Mouse (Mus musculus) adrenal gland, postnatal 10 days (tissue): ENCODE measurements around the gene Slc6a16. TPM values are rescaled to one million over a fixed set of nuclear protein-coding genes. Genes with fewer than 3 reads are reported as not detected.
A peak's percentile ranks its signal among the peaks of the same experiment; 100 is the strongest.

Source experiments
- DNase-seq: peaks from one replicate; pipeline ENCODE4 v3.0.0; 2021; ENCODE audit warnings: mixed read lengths
- long read RNA-seq, 2 experiments: library from polyadenylated mRNA; stranded (forward); transcript quantifications; one replicate each; pipeline ENCODE4 v2.0.0; 2021
- total RNA-seq, 2 experiments: library from RNA; stranded (reverse); gene quantifications; 2 replicates each; pipeline ENCODE4 v1.2.3; 2021

Slc6a16 gene
- under 1 TPM in 1 of 2 experiments, not detected in 1; 0.12 TPM for total RNA-seq
- long read RNA-seq, experiment 1 = 0 reads
- long read RNA-seq, experiment 2, partial matches to known transcripts = 0 of 1 reads
- long read RNA-seq, experiment 2, other reads (novel, unspliced or antisense) = 1 of 1 reads

DNA sequence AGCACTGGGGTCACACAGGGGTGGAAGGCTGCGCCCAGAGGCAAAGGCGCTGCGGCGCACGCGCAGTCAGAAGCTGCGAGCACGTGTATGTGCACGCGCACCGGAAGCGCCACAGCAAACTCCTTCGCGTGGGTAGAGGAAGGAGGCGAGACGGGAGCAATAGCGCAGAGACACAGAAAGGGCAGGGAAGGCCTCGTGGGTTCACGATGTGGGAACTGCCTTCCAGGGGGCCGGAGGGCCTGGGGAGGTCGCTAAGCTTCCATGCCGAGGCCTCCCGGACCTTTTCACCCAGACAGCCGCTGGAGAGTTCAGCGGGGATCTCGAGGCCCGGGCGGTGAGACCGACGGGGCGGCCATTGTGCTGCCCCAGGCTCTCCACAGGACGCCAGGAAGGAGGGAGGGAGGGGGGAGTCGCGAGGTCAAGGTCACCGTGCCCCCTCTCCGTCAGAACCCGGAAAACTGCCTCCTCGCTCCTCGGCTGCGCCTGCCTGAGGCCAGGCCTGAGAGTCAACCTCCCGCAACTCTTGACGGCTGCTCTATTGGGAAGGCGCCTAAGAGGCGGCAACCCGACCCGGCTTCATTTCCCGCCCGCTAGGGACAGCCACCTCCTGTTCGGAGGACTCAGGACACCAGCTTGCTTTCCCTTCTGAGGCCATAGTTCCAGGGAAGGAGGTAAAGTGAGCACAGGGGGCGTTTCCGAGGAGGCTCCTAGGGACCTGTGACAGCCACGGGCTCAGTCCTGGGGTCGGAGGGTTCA is at the start of gene Slc6a16:
Gene Slc6a16, plus strand, starts transcription at position 453 of the 756 bp plus-strand sequence.
- peak; percentile 47 for DNase-seq

DNA sequence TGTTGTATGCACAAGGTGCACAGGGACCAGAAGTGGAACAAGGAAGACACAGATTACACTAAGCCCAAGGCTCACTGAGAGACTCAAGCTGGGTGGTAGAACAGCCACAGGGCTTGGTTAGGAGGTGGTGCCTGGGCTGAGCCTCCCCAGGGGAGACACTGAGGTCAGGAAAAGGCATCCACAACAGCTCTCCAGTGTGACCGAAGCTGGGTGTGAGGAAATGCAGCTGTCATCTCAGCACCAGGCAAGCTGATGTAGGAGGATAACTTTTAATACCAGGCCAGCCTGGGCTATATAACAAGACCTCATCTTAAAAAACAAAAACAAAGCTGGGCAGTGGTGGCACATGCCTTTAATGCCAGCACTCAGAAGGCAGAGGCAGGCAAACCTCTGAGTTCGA is 49.7 kb upstream of the Slc6a16 start:
- DNase-seq = no peak

DNA sequence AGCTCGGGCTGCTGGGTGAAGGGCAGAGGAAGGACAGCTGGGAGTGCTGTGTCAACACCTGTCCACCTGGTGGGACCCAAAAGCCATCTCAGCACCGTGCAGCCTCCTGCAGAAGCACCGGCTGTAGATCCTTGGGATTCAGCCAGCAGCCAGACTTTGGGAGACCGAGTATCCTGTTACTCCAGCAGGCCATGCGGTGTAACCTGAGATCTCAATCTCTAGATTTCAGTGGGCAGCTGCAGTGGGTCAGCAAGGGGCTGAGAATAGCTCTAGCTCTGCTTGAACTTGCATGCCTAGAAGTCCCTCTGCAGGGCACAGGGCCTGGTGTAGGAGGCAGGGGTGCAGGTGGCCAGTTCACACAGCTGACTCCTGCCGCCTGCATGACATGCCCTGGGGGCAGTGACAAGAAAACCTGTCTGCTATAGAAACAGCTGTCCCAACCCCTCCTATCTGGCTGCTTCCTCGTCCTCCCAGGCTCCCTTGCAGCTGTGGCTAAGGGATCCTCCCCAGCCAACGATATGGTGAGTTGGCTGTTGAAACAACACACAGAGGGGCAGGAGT is 49.0 kb upstream of the Slc6a16 start:
- no peak for DNase-seq

DNA sequence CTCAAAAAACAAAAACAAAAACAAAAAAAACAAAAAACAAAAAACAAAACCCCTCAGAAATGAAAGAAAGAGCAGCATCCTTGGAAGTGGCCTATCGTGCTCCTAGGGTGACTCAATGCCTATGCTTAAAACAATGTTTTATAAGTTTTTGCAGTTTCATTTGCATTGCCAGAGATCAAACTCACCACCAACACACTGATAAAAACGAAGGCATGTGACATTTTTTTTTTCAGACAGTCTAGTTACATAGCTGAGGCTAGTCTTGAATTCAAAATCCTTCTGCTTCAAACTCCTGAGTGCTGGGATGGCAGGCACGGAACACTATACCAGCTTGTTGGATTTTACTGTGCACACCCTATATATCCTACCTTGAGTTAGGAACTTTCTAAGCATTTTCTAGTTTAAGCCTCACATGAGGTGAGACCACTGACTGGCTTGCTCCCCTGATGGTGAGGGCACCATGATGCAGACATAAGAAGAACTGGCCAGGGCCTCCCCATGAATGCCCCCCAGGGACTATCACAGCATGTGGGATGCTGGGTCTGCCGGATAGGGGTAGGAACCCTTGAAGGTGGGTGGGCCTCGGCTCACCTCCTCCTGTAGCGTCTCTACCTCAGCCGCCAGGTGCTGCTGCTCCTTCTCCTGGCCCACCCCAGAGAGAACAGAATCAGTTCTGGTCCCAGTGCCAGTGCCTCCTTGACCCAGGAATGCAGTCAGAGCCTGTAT is 48.1 kb upstream of the Slc6a16 start:
- no peak for DNase-seq

DNA sequence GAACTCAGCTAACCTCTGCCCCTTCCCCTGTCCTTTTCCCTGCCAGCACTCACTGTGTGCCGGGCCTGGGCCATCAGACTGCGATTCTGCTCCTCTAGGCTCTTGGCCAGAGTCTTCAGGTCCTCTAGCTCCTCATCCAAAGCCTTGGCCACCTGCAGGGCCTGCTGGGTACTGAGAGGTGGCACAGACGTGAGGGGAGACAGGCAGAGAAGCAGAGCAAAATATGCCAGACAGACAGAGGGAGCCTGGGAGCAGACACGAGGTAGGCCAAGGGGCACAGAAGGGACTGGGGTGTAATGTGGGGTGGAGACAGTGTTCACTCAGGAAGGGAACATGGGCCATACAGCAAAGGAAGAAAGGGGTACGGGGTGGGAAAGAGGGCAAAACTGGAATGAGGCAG is 47.5 kb upstream of the Slc6a16 start:
- no peak for DNase-seq

DNA sequence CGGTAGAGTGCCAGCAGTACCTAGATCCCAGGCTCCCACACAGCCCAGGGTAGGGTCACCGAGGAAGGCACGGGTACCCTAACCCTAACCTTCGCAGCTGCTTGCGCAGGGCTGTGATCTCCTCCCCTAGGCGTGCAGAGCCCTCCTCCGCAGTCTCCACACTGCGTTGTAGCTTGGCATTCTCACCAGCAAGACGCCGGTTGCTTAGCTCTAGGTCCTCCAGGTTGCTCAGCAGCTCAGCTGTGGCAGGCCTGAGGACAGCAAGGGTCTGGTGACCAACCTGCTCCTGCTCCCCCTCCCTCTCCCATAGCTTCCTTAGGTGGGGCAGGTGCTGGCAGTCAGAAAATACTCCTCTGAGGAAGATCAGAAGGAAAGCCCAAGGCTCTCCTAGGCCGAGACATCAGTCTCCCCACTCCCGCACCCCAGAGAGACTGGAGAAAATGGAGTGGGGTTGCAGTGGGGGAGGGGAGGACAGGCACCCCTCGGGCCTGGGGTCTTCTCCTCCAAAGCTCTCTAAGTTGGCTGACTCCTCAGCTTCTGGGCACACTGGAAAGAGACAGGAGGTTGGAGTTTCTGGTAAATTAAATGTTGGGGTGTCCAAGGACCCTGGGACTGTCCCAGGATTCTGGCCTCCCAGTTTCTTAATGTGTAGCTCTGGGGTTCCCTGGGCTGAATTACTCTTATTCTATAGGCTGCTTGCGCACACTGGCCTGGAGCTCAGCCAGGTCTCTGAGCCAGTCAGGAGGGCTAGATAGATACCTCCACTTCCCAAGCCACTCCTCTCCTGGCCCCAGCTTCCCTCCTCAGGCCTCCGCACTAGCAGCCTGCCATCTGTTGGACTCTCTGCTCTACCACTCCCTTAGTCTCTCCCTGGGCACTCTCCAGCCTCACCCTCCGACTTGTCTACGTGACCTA is 46.8 kb upstream of the Slc6a16 start:
- DNase-seq = no peak

DNA sequence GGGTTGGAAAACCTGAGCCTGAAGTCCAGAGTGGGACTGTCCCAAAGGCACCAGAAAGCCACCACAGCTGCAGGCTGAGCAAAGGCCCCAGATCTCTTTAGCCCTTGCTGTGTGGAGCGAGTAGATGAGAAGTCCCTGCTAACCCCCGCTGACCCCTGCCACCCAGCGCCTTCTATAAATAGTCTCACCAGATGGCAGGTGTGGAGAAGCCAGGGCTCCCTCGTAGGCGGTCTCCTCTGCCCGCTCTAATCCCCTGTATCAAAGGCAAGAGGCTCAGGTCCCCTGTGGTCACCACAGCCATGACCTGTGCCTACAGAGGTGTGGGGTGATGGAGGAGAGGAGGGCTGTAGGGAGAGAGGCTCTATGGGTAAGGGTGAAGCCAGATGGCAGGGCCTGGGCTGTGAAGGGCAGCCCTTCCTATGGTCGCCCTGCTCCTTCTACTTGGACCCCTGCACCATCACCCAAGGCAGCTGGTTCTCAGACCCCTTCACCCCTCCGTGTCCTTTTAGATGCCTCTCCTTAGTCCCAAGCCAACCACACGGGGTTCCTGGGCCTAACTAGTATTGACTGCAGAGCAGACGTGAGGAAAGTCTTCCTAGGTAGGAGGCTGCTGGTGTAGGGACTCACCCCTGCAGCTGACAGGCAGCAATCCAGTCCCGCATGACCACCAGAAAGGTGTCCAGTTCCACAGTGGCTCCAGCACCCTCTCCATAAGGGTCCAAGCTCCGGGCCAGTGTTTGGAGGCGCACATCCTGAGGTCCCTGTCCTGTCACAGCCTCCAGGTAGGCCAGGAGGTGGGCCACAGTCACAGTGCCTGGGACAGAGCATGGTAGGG is 45.3 kb upstream of the Slc6a16 start:
- no peak for DNase-seq

DNA sequence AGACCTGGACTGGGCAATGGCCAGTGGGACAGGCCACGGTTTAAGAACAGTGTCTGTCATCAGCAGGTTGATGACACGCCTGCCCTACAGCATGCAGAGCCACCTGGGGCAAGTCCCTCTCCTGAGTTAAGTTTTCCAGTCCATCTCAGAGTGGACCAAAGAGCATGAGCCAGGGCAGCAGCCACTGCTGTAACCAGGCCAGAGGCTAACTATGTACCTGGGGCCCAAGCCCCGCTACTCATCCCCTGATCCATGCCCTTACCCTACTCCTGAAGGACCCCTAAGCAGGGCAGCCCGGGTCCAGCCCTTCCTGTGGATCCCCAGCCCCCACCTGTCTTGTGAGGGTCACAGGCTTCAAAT is 44.7 kb upstream of the Slc6a16 start:
- no peak for DNase-seq

DNA sequence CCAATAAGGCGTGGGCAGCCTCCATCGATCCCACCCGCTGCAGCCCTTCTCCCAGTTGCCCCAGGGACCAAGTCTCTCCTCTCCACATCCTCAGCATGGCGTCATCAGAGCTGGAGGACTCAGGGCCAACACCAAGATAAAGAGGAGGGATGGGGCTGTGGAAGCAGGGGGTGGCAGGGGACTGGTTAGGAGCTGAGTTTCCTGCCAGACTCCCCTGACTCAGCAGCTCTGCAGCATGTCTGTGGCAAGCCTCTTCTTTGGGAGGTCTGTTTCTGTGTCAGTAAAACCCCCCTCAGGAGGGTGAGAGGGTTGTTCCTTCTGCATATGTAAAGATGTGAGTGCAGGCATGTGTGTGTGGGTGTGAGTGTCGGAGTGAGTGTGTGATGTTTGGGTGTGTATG is 43.9 kb upstream of the Slc6a16 start:
- DNase-seq = no peak

DNA sequence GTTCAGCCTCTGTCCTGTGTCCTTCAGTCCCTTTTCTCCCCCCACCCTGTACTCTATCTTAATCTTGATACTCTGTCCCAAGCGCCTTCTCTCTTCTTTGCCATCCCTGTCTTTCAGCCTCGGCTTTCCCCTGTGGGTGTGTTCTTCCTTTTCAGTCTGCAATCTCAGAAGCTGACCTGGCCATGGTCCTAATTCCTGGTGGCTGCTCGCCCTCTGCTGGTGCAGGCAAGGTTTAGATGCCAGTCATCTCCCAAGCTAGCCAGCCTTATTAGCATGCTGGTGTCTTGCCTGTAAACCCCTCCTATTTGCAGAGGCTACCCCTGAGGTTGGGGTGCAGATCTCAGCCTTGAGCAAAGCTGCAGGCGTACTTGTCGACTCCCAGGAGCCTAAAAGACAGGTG is 42.5 kb upstream of the Slc6a16 start:
- peak; percentile 84 for DNase-seq

DNA sequence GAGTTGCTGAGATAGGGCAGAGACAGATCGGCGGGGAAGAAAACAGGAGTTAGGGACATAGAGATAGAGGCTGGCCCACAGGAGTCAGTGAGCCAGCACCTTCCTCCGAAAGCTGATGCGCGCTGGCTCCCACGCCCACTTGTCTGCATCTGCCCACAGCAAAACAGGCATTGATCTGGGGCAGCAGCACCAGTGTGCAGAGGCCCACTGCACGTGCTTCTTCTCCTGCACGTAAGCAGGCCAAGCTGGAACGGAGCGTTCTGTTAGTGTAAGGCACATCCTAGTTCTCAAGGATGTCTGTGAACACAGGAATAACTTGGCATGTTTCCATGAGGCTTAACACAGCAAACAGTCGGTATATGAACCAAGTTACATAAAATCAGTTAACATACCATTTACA is 41.9 kb upstream of the Slc6a16 start:
- no peak for DNase-seq

DNA sequence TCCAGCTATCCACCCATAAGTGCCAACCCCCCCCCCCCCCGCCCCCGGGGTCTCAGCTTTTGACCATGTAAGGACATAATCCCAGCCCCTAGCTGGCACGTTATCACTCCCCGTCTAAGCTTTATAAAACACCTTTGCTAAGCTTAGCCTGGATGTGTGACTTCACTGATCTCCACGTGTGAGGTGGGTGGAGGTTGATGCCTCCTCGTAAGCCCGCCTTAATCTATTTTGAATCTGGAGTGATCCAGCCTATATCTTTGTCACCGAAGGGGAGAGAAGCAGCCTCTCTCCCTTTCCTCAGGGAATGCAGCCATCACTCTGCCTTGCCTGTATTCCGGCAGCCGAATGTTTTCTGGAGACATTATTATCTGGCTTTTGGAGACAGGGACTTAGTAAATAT is 38.2 kb upstream of the Slc6a16 start:
- DNase-seq = no peak

DNA sequence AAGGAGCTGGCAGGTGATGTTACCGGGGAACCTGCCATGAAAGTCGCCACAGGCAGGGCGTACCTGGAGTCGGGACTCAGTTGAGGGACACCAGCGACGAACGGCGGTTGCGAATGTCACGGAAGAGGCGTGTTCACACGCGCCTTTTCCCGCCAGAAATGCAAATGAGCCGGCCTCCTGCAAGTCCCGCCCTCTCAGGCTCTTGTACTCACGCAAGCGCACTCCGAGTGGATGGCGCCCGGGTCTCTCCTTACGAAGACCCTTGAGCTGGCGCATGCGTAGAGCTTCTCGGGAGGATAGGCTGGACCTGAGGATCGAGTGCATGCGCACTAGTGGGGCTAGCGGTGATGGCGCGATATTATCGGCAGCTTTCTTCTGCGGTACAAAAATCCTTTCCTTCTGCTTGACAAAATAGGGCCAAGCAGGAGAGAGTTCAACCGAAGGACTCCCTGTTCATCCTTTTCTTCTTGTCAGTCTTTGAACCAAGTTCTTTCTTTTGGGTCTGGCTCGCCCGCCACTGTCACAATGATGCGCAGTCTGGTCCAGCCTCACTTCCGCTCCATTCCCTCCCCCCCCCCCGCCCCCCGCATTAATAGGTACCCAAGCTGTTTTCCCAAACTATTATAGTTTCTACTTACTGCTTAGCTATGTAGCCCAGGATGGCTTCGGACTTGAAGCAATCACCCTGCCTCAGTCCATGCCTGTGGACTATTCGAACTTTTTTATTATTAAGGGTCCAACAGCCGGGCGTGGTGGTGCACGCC is 36.3 kb upstream of the Slc6a16 start, which contains the start of gene Ccdc155:
Gene Ccdc155, minus strand, starts transcription at position 513 of the 764 bp plus-strand sequence.
- DNase-seq = peak; percentile 87

DNA sequence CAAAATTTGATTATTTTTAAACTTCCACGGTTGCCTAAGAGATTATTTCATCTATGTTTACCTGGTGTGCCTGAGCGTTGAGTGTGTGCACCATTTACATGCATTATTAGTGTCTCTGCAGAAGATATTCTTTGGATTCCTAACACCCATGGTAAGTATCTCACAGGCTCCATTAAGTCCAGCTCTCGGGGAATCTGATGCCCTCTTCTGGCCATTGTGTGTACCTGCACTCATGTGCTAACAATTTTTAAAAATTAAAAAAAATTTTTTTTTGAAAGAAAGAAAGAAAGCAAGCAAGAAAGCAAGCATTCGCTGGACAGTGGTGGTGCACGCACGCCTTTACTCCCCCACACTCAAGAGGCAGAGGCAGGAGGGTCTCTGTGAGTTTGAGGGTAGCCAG is 32.6 kb upstream of the Slc6a16 start:
- DNase-seq = no peak

DNA sequence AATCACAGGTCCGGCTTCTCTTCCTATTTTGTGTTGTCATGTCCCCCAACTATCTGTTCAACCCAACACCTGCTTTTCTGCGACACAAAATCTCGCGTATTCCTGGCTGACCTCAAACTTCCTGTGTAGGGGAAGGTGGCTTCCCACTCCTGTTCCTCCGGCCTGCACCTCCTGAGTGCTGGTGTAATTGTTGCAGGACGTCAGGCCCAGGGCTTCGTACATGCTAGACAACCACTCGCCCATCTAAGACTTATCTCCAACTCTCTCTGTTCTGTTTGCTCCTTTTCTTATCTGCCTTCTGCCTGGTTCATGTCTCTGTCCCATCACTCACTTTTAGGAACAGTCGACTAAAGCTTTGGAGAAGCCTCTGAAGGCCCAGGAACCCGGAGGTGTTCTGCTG is 29.8 kb upstream of the Slc6a16 start:
- DNase-seq = no peak

DNA sequence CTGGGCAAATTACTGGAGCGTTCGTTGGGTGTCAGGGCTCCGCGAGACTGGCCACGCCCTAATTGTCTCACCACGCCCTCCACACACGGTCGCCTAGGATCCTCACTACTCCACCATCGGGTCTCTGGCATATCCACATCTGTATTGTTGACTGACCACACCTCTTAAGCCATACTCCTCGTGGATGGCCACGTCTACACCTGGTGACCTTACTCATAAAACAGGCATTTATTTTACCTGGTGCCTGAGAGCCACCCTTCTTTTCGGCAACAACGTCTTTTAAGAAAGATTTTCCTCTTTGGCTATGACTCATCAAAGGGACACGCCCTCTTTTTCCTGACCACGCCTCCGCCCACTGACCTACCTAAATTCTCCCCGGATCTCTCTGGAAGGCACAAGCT is 29.0 kb upstream of the Slc6a16 start, which contains the start of gene Dkkl1:
Gene Dkkl1, minus strand, starts transcription at position 297 of the 401 bp plus-strand sequence.
- no peak for DNase-seq

DNA sequence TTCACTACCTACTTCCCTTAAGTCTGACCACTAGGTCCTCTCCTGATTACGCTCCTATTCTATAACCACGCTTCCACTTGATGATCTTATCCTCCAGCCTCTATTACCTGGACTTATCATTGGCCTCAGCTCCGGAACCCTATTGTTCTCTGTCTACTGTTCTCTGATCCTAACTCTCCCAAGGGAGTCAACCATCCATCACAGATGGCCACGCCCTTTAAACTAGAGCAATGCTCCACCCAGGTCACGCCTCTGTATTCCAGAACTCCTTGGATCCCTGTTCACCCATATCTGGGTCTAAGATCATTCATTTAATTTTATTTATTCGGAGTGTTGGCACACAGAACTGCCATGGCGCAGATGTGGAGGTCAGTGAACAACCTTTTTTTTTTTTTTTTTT is 28.5 kb upstream of the Slc6a16 start:
- no peak for DNase-seq

DNA sequence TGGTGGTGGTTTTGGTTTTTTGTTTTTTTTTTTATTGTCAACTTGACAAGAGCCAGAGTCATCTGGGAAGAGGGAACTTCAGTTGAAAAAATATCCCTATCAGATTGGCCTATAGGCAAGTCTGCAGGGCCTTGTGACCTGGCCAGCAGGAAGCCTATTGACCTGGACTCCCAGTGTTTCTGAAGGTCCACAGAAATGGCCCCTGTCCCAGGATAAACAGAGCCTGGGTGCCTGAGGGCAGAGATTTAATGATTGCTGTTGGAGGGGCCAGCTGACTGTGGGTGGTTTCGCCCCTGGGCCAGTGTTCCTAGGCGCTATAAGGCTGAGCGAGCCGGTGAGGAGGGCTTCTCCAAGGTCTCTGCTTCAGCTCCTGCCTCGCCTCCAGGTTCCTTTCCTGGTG is 27.2 kb upstream of the Slc6a16 start:
- DNase-seq = no peak

DNA sequence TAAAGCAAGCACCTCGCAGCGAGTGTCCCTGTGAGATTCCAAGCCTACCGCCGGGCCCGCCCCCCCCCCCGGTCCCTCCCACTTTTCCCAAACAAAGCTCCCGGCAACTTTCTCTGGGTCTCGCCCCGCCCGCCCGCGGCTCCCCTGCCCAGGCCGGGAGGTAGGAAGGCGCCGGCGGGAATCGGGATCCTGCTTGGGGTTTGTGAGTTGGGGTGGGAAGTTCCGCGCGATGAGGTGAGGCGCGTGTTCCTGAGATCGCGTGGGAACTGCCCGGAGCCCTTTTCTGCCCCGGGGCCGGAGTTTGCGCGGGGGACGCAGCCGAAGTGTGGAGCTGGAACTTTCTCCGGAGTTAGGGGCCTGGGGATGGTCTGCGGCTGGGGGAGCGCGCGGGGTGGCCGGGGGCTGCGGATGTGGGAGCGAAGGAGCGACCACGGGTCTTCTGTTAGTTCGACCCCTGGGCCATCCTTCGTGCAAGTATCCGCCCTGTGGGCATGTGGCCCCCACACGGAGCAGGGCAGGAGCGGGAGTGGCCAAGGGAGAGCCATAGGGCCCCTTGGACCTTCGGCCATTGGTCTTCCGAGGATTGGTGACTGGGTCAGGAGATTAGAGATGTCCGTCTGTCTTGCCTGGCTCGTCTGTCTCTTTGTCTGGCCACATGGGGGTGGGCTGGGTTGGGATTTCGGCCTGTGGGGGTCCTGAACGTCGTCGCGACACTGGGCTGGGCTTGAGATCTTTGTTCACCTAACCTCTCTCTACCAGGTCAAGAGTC is 25.0 kb upstream of the Slc6a16 start, which contains the start of gene Tead2:
Gene Tead2, plus strand, starts transcription at position 81 of the 769 bp plus-strand sequence.
- peak; percentile 73 for DNase-seq
